Mouse (Mus musculus): ENCODE measurements around the gene Trp53i11. TPM values are rescaled to one million over a fixed set of nuclear protein-coding genes. Genes with fewer than 3 reads are reported as not detected.

Trp53i11 gene
- polyA plus RNA-seq, 1 experiment: 51.6 TPM

DNA sequence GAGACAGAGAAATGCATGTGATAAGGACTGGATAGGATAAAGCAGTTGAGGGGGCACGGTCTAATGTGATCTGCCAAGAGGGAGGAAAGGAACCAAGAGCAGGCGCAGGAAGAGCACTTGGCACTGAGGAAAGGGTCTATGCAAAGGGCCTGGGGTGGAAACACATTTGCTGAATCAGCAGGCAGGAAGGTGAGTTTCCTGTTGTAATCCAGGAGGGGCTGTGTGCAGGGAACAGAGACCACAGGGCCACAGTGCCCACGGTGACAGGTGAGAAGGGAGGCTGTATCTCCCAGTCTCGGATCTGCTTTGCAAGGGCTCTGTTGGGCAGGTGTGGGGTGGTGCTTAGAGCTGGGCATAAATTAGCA lies 9.1 kb upstream of the Trp53i11 start:
- TF ChIP-seq CTCF (IDR thresholded peaks at IDR 0.05; ENCODE audit: control insufficient read depth, insufficient read depth, insufficient replicate concordance, low read depth, low read length) (no peak), POLR2A (IDR thresholded peaks at IDR 0.05; ENCODE audit: control insufficient read depth, low read depth, low read length) (no peak)
- H3K27me3 ChIP-seq (ENCODE audit: control insufficient read depth, insufficient read depth, low read length): no peaks in the 10 kb centered on the region
- no peak overlapping the region for H3K4me3 ChIP-seq (ENCODE audit: control insufficient read depth, low read depth, low read length)
- H3K27ac ChIP-seq (ENCODE audit: control insufficient read depth, insufficient read depth, low read depth, low read length): no peak overlapping the region
- peaks cover 7% of the 10 kb centered on the region for H3K4me1 ChIP-seq (ENCODE audit: control insufficient read depth, insufficient read depth, low read length)
- no peaks in the 10 kb centered on the region for H3K36me3 ChIP-seq (ENCODE audit: control insufficient read depth, insufficient read depth, low read length)

DNA sequence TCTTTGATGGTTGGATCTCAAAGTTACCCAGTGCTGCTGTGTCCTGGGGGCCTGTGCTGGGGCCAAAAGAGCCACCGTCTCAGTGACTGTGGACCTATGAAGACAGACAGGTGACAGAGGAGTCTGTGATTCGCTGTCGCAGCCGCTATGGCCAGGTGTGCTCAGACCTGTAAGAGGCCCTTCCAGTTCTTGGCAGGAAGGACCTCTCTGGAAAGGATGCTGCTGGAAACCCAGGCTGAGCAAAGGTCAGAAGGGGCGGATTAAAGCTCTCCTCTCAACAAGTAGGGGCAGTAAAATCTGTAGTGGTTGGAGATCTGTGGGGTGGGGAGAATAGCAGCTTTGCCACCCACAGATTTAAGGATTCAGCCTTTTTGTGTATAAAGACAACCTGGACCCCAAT lies 7.7 kb upstream of the Trp53i11 start:
- no peaks in the 10 kb centered on the region for H3K27me3 ChIP-seq (ENCODE audit: control insufficient read depth, insufficient read depth, low read length)
- H3K4me1 ChIP-seq (ENCODE audit: control insufficient read depth, insufficient read depth, low read length): peaks cover 7% of the 10 kb centered on the region
- no peak overlapping the region for H3K27ac ChIP-seq (ENCODE audit: control insufficient read depth, insufficient read depth, low read depth, low read length)
- no peaks in the 10 kb centered on the region for H3K36me3 ChIP-seq (ENCODE audit: control insufficient read depth, insufficient read depth, low read length)
- no peak overlapping the region for H3K4me3 ChIP-seq (ENCODE audit: control insufficient read depth, low read depth, low read length)
- TF ChIP-seq POLR2A (IDR thresholded peaks at IDR 0.05; ENCODE audit: control insufficient read depth, low read depth, low read length): no peak
- TF ChIP-seq CTCF (IDR thresholded peaks at IDR 0.05; ENCODE audit: control insufficient read depth, insufficient read depth, insufficient replicate concordance, low read depth, low read length): no peak

DNA sequence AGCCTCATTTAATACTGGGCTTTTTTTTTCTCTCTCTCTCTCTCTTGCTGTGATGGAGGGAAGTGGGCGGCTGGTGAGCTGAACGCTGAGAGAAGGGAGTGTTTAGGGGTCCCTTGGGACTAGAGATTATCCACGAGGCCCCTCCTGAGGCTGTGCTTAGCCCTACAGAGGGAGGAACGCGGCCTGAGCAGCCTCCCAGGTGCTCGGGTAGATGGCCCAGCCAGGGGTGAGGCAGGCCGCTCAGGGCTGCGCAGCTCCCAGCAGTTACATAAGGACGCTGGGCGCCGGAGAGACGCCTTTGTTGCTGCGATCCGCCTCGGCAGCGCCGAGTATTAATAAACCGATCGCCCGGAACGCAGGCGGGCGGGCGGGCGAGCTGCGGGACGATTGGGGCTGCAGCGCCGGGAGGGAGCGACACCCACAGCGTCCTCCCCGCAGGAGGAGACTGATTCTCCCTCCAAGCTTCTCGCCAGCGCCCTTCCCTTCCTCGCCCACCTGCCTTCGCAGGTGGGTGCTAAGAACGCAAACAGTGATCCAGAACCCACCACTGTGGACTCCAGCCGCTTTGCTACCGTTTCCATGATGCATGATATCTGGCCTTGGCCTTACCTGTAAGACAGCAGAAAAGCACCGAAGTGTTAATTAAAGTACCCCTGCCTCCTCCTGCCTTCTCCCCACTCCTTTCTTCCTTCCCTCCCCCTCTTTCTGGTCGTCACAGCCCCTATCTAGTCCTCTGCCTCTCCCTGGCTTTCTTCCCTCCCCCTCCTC lies 7.1 kb upstream of the Trp53i11 start:
- Histone ChIP-seq H3K36me3 (ENCODE audit: control insufficient read depth, insufficient read depth, low read length) (no peaks in the 10 kb centered on the region), H3K4me1 (ENCODE audit: control insufficient read depth, insufficient read depth, low read length) (peaks cover 7% of the 10 kb centered on the region), H3K27ac (ENCODE audit: control insufficient read depth, insufficient read depth, low read depth, low read length) (no peak overlapping the region), H3K4me3 (ENCODE audit: control insufficient read depth, low read depth, low read length) (peak overlapping the region; percentile 17), H3K27me3 (ENCODE audit: control insufficient read depth, insufficient read depth, low read length) (no peaks in the 10 kb centered on the region)
- TF ChIP-seq CTCF (IDR thresholded peaks at IDR 0.05; ENCODE audit: control insufficient read depth, insufficient read depth, insufficient replicate concordance, low read depth, low read length) (no peak), POLR2A (IDR thresholded peaks at IDR 0.05; ENCODE audit: control insufficient read depth, low read depth, low read length) (no peak)

DNA sequence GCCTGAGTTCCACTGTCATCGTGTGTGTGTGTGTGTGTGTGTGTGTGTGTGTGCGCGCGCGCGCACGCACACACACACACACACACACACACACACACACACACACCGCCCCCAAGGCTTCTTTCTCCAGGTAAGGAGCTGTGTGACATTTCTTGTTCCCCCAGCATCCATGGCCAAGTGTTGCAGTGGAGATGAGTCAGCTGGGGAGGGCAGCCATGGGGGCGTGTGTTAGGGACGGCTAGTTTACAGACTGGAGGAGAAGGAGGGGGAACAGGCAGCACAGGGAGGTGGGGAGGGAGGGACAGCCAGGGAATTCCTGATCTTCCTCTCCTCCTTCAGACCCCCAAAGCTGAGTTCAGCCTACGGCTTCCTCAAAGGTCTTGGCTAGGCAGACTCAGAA lies 4.5 kb upstream of the Trp53i11 start:
- no peaks in the 10 kb centered on the region for H3K36me3 ChIP-seq (ENCODE audit: control insufficient read depth, insufficient read depth, low read length)
- TF ChIP-seq CTCF (IDR thresholded peaks at IDR 0.05; ENCODE audit: control insufficient read depth, insufficient read depth, insufficient replicate concordance, low read depth, low read length) (no peak), POLR2A (IDR thresholded peaks at IDR 0.05; ENCODE audit: control insufficient read depth, low read depth, low read length) (no peak)
- H3K4me3 ChIP-seq (ENCODE audit: control insufficient read depth, low read depth, low read length): no peak overlapping the region
- no peaks in the 10 kb centered on the region for H3K27me3 ChIP-seq (ENCODE audit: control insufficient read depth, insufficient read depth, low read length)
- no peak overlapping the region for H3K27ac ChIP-seq (ENCODE audit: control insufficient read depth, insufficient read depth, low read depth, low read length)
- peaks cover 5% of the 10 kb centered on the region for H3K4me1 ChIP-seq (ENCODE audit: control insufficient read depth, insufficient read depth, low read length)

DNA sequence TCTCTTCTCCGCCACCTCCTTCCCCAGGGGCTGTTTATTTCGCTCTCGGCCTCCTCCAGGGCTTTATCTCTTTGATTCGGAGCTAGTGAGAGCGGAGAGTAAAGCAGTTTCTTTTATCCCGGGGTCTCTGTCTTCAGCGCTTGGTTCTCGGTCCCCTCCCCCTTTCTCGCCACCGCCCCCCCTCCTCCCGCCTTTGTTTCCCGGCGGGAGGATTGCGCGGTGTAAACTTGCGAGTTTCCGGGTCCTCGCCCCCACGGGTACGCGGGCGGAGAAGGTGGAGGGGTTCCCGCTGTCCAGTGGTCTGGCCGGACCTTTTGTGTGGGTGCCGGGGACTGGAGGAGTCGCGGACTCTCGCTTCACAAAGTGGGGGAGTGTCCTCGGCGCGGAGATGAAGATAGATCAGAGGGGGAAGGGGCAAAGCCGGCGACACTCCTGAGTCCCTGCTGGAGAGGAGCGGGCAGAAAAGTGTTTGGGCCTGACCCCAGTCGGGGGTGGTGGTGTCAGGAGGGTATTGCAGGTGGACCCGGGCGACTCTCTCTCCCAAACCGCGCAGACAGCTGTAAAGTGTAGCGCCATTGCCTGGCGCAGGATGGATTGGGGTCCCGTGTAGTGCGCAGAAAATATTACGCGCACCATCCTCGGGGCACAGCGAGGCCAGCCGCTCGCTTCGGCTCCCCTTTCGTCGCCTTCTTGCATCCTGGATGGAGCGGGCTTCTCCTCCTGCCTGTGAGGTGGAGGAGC lies 842 bp downstream of the Trp53i11 start:
- no peaks in the 10 kb centered on the region for H3K27me3 ChIP-seq (ENCODE audit: control insufficient read depth, insufficient read depth, low read length)
- no peaks in the 10 kb centered on the region for H3K36me3 ChIP-seq (ENCODE audit: control insufficient read depth, insufficient read depth, low read length)
- TF ChIP-seq CTCF (IDR thresholded peaks at IDR 0.05; ENCODE audit: control insufficient read depth, insufficient read depth, insufficient replicate concordance, low read depth, low read length): no peak
- no peak for TF ChIP-seq POLR2A (IDR thresholded peaks at IDR 0.05; ENCODE audit: control insufficient read depth, low read depth, low read length)
- peak overlapping the region; percentile 86 for H3K4me3 ChIP-seq (ENCODE audit: control insufficient read depth, low read depth, low read length)
- peak overlapping the region; percentile 54 for H3K27ac ChIP-seq (ENCODE audit: control insufficient read depth, insufficient read depth, low read depth, low read length)
- H3K4me1 ChIP-seq (ENCODE audit: control insufficient read depth, insufficient read depth, low read length): peaks cover 36% of the 10 kb centered on the region

DNA sequence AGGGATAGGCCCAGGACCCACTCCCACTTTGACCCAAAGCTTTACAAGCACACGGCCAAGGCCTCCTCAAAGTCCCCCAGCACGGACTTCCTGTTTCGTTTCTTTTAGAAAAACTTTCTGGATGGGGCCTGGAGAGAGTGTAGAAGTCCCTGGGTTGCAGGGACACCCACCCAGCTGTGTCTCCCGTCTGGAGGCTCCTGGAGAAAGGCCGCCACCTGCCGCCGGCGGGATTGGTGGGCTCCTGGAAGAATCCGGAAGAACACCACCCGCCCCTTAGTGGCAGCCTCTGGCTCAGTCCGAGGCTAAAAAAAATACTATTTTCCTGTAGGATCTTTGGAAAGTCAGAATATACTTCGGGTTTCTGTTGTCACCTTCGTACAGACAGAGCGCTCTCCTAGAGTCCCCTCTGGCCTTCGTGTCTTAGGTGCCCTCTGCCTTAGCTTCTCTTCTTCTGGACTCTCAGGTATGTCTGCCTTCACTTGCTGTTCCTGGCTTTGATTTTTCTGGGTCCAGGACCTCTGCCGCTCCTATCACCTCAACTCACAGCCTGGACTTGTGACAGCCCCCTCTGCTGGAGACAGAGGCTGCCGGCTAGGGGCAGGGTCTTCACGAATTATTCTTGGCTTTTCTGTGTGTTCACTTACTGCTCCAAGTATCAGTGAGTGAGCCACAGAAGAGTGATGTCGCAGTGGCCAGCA lies 1.6 kb downstream of the Trp53i11 start:
- TF ChIP-seq POLR2A (IDR thresholded peaks at IDR 0.05; ENCODE audit: control insufficient read depth, low read depth, low read length) (no peak), CTCF (IDR thresholded peaks at IDR 0.05; ENCODE audit: control insufficient read depth, insufficient read depth, insufficient replicate concordance, low read depth, low read length) (no peak)
- peaks cover 36% of the 10 kb centered on the region for H3K4me1 ChIP-seq (ENCODE audit: control insufficient read depth, insufficient read depth, low read length)

More for the DNA sequence above, 1.6 kb downstream of the Trp53i11 start:
- Histone ChIP-seq H3K27ac (ENCODE audit: control insufficient read depth, insufficient read depth, low read depth, low read length) (peak overlapping the region; percentile 20; the same call in 1 of the 2 replicates), H3K27me3 (ENCODE audit: control insufficient read depth, insufficient read depth, low read length) (no peaks in the 10 kb centered on the region), H3K36me3 (ENCODE audit: control insufficient read depth, insufficient read depth, low read length) (no peaks in the 10 kb centered on the region), H3K4me3 (ENCODE audit: control insufficient read depth, low read depth, low read length) (peak overlapping the region; percentile 86)

All from testis, adult 2 months (tissue).